Mouse (Mus musculus): Measurements from ENCODE around the gene Ak4.

Gene Ak4

DNA sequence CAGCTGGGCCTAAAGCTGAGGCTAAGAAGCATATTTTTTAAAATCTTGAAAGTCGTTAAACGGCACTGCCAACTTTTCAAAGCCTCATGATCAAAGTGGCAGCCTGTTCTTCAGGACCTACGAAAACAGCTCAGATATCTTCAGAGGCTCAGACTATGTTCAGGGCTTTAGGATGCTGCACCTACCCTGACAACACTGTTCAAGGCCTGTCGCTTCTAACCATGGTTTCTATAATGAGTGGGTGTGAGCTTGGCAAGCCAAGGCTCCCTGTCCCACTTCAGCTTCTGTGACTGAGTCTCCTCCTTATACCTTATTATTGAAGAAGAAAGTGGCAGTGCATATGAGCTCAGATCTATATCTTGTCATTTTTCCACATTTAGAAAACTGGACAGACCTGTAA, 40.3 kb downstream of the Ak4 start:
- no peak for DNase-seq (ENCODE audit: low spot score in 2 of 2)

GRCm38 (mm10) chr4:101460114-101460513, 41.0 kb downstream of the Ak4 start:
- no peak for DNase-seq (ENCODE audit: low spot score in 2 of 2)

- no peak for DNase-seq (ENCODE audit: low spot score in 2 of 2)
These were observed 43.0 kb downstream of the Ak4 start for GRCm38 (mm10) chr4:101462065-101462464.

GRCm38 (mm10) chr4:101466264-101466663, 47.2 kb downstream of the Ak4 start:
- DNase-seq (ENCODE audit: low spot score in 2 of 2) = no peak

DNA sequence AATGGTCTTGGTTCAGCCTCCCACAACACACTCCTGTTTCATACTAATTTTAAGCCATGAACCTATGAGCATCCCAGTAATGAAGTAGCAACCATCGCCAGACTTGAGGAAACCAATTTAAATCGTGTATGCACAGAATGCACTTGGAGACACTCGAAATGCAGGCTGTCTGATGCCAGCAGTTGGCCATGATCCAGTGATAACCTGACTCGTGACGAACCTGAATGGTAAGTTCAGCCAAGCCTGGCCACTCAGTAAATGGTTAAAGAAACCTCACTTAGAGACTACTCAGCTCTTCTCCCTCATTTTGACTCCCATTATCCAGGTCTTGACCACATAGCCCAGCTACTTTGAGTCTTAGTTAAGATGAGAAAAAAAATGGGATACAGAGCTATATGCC, 50.2 kb downstream of the Ak4 start:
- DNase-seq (ENCODE audit: low spot score in 2 of 2) = no peak

- DNase-seq (ENCODE audit: low spot score in 2 of 2) = no peak
These were observed 51.5 kb downstream of the Ak4 start for GRCm38 (mm10) chr4:101470543-101470942.

DNA sequence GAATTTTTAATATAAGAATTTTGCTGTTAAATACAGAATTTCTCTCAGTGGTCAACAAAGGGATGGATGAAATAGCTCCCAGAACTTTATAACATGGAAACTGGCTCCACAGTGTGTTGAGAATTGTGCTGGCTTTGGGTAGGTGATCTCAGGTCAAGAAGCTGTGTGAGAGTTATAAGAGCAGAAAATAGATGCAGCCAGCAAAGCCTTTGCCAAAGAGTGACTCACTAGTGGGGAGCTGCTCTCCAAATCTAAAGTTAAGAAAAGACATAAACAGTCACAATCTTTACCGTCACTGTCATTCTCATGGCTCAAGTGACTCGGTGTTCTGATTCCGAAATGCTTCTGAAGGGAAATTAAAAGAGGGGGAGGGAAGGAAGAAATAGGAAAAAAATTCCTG, 53.7 kb downstream of the Ak4 start:
- no peak for DNase-seq (ENCODE audit: low spot score in 2 of 2)

- DNase-seq (ENCODE audit: low spot score in 2 of 2) = no peak
These were observed 71.3 kb downstream of the Ak4 start for GRCm38 (mm10) chr4:101490320-101490917.

- no peak for DNase-seq (ENCODE audit: low spot score in 2 of 2)
These were observed 72.6 kb downstream of the Ak4 start for GRCm38 (mm10) chr4:101491704-101492103.

DNA sequence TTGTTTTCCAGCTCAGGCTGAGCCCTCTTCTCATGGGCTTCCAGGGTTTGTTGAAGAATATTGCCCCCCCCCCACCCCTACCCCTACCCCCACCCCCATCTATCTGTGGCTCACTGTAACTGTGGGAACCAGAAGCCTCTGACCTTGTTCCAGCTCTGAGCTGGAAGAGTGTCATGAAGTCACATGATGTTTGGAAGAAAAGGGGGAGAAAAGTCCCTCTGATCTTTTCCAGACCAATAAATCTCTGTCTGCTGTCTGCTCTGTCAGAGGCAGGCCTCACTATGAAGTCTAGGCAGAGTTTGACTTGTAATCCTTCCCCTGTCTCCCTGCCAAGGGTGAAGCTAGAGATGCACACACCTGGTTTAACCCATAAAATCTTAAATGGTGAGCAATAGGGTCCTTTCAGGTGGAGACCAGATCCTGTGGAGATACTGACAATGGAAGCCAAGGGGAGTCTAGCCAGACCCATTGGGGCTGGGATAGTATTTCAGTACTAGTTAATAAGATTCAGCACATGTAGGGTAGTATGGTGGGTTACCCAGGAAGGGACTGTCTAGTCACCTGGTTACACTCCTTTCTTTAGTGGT, 74.6 kb downstream of the Ak4 start:
- DNase-seq (ENCODE audit: low spot score in 2 of 2) = no peak

GRCm38 (mm10) chr4:101496188-101496533, 77.1 kb downstream of the Ak4 start:
- no peak for DNase-seq (ENCODE audit: low spot score in 2 of 2)

DNA sequence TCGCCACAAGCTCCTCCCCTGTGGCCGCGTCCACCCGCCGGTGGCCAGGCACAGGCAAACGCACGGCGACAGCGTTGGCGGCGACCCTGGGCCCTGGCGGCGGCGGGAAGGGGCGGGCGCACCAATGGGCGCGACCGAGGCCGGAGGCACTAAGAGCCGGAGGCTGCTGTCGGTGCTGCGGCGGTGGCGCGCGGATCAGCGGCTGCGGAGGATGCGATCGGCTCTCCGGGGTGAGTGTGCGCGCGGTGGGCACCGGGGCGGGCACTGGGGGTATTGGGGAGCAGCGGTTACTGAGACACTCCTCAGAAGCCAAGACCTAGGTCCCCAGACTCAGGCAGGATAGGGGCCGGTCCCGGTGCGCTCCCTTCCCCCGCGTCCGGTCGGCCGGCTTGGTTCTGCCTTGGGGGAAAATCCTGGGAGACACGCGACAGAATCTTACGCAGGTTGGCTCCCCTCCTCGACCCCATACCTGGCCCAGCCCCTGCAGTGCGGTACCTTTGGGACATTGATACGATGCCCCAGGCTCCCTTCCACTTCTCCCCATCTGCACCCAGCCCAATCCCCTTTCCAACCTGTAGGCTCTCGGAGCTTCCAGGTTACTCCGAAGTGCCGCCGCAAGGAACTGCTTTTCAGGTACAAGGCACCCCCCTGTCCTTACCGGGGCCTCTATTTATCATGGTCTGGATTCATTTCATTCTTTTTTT, 77.6 kb downstream of the Ak4 start, which contains the start of gene Dnajc6:
TSS of gene Dnajc6 (plus strand) at position 115 of the 704 bp plus-strand sequence.
- DNase-seq (ENCODE audit: low spot score in 2 of 2) = peak in 1 of 2 experiments; percentile 32

GRCm38 (mm10) chr4:101497336-101497735, 78.3 kb downstream of the Ak4 start:
- no peak for DNase-seq (ENCODE audit: low spot score in 2 of 2)

DNA sequence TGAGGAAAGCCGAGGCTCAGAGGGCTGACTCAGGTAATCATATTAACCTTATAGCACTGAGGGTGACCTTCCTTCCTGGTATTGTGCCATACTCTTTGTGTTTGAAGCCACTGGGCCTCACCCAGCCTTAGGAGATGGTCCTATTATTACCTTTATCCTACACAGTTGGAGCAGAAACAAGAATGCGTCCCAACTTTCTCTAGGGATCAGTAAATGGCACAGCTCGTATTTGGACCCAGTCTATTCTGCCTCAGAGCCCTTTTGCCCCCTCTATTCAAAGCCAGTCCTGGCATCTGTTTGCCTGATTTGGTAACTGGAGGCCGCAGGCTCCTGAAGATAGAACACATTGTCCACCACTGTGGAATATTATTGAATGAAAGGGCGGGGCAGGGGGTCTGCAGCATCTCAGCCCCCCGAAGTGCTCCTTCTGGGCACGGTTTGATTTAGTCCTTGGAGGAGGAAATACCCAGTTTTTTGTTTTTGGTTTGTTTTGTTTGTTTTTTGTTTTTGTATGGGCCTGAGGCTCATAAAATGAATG, 85.5 kb downstream of the Ak4 start:
- no peak for DNase-seq (ENCODE audit: low spot score in 2 of 2)

DNA sequence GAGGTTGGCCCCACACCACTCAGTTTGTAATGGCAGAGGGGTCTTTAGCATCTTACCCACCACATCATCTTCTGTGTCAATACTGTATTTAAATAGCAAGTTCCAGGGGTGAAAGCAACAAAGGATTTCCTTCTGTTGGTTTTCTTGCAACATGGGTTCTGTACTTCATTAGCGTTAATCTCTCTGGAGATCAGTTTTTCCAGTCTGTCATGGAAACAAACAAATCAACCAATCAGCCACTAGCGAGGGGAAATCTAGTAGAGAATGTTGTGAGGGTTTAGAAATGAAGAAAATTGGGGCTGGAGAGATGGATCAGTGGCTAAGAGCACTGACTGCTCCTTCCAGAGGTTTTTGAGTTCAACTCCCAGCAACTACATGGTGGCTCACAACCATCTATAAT, 86.9 kb downstream of the Ak4 start:
- no peak for DNase-seq (ENCODE audit: low spot score in 2 of 2)

GRCm38 (mm10) chr4:101506372-101506771, 87.3 kb downstream of the Ak4 start:
- DNase-seq (ENCODE audit: low spot score in 2 of 2) = no peak

DNA sequence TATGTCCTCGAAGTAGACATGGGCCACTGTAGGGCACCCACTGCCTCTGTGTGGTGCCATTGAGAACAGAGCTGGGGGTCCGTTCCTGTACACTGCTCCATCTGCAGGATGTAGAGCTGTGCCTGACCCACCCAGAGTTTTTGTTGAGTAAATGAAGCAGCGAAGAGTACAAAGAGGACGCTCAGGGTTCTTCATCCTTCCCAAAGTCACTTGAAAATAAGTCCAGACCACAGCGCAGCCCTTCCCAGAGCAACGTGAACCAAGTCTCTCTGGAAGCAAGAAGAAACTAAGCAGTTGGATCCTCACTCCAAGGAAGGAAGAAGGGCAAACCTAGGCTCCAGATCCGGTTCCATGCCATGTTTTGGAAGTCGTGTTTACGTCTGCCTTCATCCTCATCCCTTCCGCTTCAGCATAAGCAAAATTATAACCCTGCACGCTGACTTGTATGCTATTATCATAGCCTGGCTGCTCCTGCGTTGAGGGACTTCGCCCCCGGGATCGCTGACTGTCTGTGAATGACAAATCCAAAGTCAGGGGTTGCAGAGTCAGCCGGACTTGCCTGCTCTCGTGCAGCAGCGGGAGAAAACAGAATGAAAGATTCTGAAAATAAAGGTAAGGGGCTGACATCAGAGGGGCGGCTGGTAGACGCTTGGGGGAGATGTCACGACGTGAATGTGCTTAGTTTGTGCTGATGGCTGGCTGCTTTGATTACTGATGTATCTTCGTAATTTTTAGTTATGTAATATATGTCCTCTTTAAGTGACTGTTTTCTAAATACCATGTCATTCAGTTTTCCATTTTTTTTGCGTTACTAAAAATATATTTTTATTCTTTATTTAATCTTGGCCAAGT, 88.7 kb downstream of the Ak4 start:
- DNase-seq (ENCODE audit: low spot score in 2 of 2) = peak; percentile 45 to 68

DNA sequence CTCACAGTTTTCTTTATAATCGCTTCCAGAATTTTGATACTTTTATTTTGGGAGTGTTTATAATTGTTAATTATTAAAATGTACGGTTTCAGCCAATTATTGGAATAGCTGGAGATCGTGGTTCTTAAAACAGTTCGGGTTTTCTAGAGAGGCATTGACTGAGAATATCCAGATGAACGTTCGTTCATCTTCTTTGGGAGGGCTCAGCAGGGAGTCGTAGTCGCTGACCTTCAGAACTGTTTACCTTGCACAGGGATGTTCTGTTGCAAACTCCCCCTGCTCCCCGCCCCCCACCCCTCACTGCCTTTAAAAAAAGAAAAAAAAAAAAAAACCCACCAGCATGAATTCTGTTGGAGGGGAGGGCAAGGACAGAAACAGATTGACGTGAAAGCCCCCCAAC, 89.4 kb downstream of the Ak4 start:
- DNase-seq (ENCODE audit: low spot score in 2 of 2) = no peak

DNA sequence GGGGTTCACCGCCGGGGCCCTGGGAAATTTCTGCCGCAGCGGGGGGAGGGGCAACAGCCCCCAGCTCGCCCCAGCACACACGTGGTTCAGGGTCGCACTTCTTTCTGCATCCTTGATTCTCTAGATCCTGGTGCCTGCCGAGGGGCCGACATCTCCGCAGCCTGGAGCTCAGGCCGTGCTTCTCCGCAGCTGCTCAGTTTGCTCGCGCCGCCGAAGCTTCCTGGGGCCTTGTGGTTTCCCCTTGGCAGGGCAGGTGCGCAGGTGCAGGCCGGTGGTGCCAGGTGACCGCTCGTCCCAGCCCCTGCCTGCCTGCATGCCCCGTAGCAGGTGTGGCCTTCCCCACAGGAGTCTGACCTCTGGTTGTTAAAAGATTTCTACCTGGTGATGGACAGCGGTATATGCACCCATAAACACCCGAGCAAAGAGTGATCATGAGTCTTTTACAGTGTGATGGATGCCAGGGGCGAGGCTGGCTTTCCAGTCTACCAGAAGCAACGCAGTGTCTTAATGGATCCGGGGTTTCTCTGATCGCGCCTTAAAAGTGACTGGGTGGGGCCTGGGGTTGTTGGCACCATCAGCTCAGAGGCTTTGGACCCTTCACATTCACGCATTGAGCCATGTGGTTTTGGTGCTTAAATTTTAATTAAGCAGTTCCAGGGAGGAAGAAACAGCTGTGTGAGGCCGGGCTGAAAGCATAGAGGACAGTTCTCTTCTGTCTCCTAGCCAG, 89.9 kb downstream of the Ak4 start:
- peak; percentile 46 to 52 for DNase-seq (ENCODE audit: low spot score in 2 of 2)

GRCm38 (mm10) chr4:101510111-101510903, 91.2 kb downstream of the Ak4 start:
- DNase-seq (ENCODE audit: low spot score in 2 of 2) = no peak

GRCm38 (mm10) chr4:101510904-101511210, 91.8 kb downstream of the Ak4 start:
- DNase-seq (ENCODE audit: low spot score in 2 of 2) = no peak

All from frontal cortex, postnatal 10 days (tissue).